Mouse (Mus musculus) mouse embryonic stem cell (cell line): ENCODE data around the gene Vmn2r117.
"Not testable (repeated sequence)": the region's sequence is repeated elsewhere in the genome, so short reads cannot be mapped to it uniquely, and the experiment has no call there.

Source experiments
- in situ Hi-C, 2 experiments: fragments of 300-500 bp; cut with MboI; formaldehyde crosslinking; loops; 1 replicate in 1 of 2; 3 replicates in 1 of 2; pipeline ENCODE4 v1.14.3; 2019 to 2020; ENCODE audit warnings: low sequenced_read_pairs in 2 of 2, low pct_unique_long_range_greater_than_20kb in 1 of 2, mixed read lengths in 1 of 2; ENCODE audit not compliant: unreplicated experiment in 1 of 2

The Vmn2r117 gene

DNA sequence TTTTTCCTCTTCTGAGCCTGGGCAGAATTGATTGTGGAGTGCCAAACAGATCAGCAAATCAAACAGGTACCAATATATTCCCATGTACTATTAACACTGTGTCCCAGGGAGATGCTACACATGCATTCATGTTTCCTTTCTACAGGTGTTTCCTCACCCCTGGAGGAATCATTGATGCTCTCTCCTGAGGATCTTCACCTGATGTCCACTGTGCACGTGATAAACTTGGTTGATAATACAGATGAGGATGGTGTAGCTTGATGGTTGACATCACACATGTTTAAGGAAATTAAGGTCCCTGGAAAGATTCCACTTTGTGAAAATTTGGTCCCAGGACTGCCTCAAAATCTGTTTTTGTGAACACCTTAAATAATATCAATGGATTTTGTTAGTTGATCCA lies at the start of gene Vmn2r117:
Gene Vmn2r117 (minus strand): TSS at position 101 of the 400 bp plus-strand sequence.
- in situ Hi-C loops: loop anchor here in 1 of 2 experiments (5.0 kb wide), 1 partner anchor 167 kb away; the partner anchor contains the start of gene Vmn2r114

DNA sequence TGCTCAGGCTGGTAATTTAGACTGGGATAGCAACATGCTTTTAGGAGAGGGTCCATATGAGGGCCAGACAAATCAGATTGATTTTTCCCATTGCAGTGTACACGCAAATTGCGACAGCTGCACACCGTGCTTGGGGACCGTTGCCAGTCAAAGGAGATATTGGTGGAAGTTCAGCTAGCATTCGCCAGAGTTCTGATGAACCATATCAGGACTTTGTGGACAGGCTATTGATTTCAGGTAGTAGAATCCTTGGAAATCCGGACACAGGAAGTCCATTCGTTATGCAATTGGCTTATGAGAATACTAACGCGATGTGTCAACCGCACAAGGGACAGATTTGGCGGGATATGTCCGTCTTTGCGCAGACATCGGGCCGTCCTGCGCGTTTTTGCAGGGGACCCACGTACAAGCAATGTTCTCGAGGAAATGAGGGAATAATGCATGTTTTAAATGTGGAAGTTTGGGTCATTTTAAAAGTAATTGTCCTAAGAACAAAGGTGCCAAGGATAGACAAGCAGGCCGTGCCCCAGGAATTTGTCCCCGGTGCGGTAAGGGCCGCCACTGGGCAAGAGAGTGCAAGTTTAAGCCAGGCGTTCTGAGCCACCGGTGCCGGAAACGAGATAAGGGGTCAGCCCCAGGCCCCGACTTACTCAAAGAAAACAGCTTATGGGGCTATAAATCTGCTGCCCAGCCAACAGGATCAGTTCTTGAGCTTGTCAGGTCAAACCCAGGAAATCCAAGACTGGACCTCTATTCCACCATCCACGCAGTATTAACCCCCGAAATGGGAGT lies 43.6 kb upstream of the Vmn2r117 start:
- in situ Hi-C loops: not testable (repeated sequence)

DNA sequence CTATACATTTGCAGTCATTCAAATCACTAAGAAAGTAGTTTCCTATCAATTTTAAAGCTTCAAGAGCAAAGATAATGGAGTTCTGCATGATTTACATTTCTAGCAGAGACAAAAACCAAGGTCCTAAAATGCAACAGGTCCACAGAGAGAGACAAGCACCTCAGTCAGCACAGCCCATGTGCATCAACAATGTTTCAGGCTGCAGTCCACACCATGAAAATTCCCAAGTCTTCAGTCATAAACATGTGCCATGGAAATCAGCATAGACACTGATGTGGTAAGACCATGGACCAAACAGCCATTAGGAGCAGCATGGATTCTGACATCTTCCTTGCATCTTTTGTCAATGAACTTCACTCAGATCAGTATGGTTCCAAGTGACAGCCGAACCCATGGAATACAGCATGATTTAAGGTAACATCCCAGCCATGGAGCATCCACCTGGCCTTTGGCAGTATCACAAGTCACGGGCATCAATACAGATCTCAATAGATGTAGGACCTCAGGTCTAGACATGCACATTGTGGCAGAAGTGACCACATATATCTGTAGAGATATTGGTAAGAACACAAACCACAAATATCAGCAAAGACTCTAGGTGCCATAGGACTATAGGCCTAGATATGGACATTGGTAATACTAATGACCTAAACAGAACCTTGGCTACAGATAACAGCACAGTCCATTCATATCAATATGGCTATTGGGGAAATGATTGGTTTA lies 39.4 kb upstream of the Vmn2r117 start:
- in situ Hi-C loops: loop anchor here in 1 of 2 experiments (10.0 kb wide), 1 partner anchor 84 kb away; no protein-coding TSS in a partner anchor

DNA sequence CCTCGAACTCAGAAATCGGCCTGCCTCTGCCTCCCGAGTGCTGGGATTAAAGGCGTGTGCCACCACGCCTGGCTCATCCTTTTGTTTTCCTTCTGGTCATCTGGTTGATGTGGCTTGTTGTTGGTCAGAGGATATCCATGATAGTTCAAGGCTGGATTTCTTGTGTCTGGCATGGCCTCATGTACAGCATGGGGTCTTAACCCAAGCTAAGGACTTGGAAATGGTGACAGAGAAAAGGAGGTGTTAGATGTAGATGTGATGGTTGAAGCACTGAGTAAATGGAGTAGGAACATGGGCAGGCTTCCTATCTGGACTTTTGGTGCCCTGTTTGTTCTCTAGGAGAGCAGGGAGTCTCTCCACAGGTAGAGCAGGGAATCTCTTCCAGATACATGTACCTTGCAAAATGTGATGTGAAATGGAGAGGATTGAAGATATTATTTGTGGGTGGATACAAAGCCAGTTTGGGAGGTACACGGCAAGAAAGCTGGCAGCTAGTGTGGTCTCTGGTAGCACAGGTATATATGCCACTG lies 46.3 kb downstream of the Vmn2r117 start:
- in situ Hi-C loops: loop anchor here in 1 of 2 experiments (10.0 kb wide), 1 partner anchor 82 kb away; no protein-coding TSS in a partner anchor
